Mouse (Mus musculus): Measurements from ENCODE around the gene Col4a2.

The Col4a2 gene

DNA sequence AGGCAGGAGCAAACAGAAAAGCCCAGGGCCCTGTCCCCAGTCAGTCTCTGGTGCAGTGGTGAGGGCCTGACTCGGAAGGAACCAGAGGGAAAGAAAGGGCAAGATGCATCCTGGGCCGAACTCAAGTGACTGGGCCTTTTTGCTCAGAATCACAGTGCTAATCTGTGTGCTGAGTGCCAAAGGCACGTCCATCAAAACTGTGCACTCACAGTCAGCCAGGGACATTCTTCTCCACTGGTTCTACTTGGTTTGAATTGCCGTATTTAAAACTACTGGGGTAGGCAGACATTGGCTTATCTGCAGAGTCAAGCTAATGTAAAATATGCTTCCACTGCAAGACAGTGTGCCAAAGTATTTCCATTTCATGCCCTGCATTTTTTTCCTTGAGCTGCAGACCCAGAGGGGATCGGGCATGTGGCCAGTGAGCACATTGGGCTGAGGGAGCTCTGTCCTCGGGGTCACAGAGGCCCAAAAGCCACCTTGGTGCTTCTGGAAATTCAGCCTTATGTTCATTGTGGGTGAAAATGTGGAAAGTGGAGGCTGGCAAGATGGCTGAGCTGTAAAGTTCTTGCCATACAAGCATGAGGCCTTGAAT is 12.3 kb downstream of the Col4a2 start:
- in situ Hi-C loops (cut with MboI) = no loop called here

DNA sequence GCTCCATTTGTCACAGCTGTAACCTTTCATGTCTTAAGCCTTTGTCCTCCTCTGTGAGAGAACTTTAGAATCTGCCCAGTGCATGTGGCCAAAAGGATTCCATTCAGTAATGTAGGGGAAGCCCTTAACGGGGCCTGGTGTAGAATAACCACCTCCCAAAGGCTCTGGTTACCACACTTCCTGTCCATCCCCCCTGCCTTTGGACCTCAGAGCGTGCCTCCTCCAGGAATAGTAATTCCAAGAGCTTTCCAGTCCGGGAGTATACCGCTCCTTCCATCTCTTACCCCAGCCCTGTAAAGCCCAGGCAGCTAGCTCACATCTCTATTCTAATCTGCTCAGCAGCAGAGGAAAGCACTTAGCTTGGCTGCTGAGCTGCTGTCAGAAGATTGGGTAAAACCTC is 14.7 kb downstream of the Col4a2 start:
- in situ Hi-C loops (cut with MboI) = no loop called here

DNA sequence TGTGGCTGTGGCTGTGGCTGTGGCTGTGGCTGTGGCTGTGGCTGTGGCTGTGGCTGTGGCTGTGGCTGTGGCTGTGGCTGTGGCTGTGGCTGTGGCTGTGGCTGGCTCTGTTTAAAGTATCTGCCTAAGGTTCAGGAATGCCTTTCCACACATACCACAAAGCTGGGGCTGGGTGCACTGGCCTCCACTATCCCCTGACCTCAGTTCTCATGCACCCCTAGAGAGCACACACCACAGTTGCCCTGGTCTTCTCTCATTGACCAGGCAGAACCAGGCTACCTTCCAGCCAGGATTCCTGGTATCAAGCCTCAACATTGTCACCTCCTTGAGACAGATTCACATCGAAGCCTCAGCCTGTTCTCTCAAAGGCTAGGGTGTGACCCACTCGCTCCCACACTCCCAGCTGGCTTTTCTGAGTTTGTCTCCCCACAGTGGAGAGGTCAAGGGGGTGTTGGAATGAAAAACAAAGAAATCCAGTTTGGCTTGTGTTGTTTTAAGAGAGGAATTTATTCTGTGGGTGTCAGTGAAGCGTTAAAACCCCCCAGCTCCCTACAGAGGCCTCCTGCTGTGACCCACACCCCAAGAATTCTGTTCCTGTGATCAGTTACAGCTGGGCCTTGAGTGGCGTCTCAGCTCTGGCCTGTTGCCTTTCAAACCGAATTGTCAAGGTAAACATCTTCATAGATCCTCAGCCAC is 15.3 kb downstream of the Col4a2 start:
- in situ Hi-C loops (cut with MboI) = no loop called here

DNA sequence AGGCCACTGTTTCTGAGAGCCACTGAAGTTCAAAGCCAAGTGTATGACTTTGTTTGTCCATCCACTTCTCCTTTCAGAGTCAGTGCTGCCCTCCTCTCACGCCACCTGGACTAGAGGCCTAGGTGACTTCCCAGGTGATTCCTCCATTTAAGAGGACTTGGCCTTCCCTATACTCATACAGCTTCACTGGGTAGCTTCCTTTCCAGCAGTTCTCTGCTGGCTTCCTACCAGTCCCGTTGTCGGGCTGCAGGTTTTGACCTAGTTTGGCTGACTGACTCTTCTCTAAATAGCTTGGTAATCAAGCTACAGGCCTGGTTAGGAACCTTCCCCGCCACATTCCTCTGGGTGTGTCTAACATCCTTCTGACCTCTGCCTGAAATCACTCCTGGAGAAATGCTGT is 19.0 kb downstream of the Col4a2 start:
- in situ Hi-C loops (cut with MboI) = no loop called here

DNA sequence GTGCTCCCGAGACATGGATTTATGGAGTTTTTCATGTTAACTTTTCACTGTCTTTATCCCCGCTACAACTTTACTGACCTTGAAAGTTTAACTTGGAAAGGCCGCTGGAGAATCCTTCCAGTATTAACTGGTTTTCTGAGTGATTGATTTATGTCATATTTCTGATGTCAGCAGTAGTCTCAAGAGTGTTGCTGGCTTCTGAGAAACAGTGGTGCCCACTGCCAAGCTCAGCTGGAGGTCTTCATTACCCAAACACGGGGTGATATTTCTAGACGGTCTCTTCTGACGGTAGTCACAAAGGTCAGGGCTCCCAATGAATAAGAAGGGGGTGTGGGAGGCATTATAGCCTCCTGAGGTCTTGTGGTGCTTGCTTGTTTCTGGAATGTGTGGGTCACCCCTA is 21.1 kb downstream of the Col4a2 start:
- in situ Hi-C loops (cut with MboI) = no loop called here

DNA sequence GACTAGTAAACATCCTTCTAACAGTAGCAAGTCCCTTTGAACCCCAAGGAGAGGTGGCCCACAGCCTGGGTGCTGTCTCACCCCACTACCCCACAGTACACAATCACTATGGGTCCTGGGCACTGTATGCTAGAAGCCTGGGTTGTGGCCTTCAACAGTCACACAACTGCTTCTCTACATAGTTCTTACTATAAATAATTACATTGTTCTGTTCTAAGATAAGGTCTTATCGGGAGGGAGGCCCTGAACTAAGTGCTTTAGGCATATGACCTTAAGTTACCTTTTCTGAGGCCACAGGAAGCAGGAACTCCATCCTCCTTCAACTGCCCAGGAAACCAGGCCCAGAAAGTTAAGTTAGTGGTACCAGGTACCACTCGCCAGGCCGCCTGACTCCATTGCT is 21.9 kb downstream of the Col4a2 start:
- in situ Hi-C loops (cut with MboI) = no loop called here

DNA sequence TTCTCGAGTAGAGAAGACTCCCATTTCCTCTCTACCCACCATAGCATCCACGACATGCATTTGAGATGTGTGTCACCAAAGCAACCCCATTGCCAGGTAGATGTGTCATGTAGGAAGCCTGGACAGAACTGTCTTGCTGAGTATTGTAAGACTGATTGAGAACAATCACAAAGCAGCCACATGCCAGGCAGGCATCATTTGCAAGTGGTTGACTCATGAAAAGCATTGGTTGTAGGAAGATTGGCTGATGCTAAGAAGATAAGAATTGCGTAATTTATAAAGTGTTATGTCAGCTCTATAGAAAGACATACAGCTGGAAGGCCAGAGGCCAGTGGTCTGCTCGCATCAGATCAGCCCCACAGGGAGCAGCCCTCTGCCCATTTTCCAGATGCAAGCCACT is 22.6 kb downstream of the Col4a2 start:
- in situ Hi-C loops (cut with MboI) = no loop called here

DNA sequence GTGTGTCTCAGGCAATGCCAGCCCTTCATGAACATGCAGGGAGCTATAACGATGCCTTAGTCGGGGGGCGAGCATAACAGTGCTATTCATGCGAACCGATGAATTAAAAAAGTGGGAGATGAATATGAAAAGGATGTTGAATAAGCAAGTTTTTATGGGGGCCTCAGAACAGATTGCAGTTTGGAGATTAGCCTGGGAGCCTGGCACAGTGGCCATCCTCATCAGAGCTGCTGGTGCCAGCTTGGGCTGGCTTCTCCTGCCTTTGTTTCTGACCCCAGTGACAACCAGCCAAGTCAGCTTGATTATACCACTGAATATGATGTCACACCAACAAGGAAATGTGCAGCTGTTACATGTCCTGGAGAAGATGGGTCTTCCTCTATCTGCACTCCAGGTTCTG is 23.7 kb downstream of the Col4a2 start:
- in situ Hi-C loops (cut with MboI) = no loop called here

DNA sequence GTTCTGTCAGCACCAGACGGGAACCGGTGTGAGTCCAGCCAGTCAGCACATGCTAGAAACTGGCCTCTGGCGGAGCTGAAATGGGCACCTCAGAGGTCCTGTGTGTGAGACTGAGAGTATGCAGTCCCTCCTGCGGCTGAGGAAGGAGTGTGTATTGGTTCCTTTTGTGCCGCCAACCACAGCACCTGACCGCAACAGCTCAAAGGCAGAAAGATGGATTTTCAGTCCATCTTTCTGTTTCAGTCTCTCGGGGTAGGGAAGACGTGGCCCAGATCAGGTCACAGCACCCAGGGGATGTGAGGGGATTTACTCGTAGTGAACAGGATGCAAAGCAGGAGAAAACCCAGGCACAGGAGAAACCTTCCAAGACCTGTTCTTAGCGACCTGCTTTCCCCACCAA is 25.0 kb downstream of the Col4a2 start:
- in situ Hi-C loops (cut with MboI) = no loop called here

DNA sequence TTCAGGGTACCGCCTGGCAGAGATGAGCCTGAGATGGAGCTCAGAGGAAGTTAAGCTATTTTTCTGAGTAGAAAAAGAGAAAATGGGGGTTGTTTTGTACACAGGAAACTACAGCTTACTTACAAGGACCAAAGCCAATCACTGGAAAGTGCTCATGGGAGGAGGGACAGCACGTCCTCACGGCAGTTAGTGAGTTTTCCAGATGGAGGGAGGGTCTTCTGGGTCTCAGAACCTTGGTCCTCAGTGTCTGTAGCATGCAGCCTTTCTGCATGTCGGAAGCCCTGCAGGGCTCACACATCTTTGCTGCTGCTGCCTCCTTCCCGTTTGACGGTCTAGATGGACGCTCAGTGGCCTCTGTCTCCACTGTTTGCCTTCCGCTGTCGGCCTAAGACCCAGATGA is 25.9 kb downstream of the Col4a2 start:
- in situ Hi-C loops (cut with MboI) = no loop called here

DNA sequence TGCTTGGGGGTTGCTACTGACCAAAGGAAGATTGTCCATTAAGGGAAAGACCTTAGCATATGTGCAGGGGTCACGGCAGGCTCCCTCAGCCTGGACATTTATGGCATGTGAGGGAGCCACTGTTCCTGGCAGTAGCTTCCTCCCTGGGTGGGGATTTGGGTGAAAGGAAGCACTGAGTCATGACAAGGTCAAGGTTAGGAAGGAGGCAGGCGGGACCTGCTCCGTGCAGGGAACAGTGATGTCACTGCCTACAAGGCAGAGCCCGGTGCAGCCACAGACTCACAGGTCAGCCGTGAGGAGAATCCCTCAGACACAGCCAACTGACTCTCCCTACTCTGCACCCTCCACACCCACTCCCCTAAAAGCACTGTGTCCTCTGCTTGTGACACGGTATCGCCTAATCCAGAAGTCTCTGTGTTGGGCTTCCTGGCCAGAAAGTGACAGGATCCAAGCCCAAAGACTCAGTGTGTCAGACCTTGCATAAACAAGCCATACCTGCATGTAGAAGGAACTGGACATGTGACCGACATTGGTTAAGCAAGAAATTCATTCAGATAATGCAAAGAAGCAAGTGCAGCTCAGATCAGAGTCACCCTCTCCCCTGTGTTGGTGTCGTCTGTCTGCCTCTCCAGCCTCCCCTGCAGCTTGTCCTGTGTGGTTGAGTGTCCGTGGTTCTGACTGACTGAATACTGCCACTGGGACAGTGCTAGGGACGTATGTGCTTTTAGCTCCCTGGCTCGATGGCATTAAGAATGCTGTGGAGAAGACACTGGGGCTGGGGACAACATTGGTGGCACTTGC is 27.9 kb downstream of the Col4a2 start:
- in situ Hi-C loops (cut with MboI) = no loop called here

DNA sequence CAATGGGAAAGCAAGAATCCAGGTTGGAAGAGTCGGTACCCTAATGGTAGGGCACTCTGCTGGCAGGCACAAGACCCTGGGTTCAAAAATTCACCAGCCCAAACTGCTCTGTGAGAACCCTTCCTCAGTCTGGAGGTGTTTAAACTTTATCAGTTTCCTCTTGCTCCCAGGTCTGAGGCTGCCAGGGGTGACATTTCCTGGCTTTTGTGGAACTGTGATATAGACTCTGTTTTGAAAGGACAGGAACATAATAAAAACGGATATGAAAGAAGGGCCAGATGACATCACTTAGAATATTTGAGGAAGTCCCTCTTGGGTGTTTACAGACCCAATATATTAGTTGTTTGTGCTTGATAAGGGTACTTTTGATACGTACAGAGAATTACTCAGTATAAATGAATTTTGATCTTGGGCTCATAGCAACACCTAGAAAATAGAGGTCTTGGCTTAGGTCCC is 28.5 kb downstream of the Col4a2 start:
- in situ Hi-C loops (cut with MboI) = no loop called here

DNA sequence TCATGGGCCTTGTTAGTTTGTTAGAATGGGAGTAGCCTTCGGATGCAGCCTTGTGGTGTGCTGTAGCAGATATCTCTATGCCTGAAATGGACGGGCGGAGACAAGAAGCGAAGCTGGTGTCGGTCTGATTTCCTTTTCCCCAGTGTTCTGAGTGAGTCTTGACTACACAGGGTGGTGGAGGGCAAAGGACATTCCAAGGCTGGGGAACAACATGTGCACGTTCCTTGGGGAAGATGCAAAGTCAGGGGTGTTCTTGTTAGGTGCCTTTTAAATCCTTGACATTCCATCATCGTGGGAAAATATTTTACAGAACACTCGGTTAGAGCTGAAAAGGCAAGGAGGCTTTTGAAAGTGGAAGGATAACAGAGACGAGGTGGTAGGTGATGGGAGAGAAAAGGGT is 31.9 kb downstream of the Col4a2 start:
- in situ Hi-C loops (cut with MboI) = no loop called here

DNA sequence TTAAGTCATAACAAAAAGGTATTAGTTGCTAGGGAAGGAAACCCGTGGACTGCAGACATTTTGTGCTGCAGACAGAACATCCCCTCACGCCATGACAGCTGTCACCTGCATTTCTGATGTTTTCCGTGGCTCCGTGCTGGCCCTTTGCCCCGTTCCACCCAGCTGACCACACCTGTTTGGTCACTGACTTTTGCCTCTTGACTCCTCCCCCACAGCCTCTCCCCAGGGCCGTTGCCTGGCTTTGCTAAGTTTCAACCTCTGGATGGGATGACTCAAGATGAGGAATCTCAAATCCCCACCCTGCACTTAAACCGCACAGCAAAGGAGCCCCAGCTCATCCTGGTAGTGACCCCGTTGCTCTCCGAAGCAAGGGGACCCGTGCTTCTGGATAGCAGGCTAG is 33.6 kb downstream of the Col4a2 start:
- in situ Hi-C loops (cut with MboI) = no loop called here

DNA sequence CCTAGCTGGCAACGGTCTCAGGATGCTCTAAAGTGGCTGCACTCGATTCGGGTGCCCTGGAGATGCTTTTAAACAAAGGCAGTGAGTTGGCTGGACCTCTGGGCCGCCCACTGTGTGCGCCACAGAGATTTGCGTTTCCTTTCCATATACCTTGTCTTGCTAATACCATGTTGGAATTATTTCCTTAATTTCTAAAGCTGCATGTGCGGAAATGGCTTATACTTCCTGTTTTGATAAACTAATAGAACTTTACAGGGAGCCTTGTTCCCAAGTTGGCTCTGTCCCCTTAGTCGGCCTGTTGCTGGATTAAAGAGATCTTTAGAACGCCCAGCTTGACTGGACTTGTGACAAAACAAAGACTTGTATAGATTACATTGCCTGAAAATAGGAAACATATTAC is 35.1 kb downstream of the Col4a2 start:
- in situ Hi-C loops (cut with MboI) = no loop called here

DNA sequence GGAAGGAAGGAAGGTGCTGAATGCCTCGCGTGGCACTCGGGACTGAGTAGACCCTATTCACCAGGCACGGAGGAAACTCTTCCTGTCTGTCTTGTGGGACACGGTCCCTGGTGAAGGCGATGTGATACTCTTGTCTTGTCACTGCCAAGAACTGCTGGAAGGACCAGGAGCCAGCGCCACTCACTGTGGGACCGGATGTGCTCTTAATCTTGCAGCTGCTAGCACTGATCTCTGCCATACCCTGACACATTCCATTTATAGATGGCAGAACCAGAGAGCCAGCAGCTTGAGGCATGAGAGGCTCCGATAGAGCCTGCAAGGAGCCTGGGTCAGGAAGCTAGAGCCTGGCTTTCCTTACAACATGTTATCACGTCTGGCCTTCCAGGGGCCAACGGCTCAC is 36.0 kb downstream of the Col4a2 start:
- in situ Hi-C loops (cut with MboI) = no loop called here

DNA sequence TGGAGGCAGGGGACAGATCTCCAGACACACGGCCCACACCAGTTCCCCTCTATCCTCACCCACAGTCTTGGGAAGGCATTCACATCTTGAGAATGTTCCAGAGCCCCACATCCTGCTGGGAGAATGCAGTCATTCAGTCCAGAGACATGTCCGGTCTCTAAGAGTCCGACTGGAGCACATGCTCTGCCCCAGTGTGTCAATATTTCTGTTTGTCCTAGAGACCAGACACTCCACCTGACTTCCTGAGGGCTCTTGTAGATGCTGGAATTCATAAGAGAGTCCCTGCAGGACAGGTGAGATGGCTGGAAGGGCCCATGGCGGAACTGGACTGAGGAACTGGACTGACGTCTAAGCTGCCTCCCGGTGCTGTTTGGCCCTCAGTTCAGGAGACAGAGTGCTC is 38.8 kb downstream of the Col4a2 start:
- in situ Hi-C loops (cut with MboI) = no loop called here

DNA sequence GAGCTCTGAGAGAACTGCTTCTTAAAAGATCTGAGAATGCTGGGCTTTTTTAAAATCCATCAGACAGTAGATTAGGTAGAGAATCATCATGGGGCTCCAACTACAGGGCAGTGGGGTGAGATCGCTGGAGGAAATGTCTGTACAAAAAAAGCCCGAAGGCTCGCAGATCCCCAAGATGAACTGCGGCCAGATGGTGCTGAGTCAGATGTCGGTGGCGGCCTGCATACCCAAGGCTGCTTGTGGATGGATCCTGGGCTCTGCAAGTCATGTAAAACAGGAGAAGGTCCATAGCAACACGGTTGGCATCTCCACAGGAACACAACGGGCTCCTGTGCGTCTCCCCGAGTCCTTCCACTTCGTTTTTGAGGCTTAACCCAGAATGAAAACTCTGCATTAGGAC is 39.9 kb downstream of the Col4a2 start:
- in situ Hi-C loops (cut with MboI) = no loop called here

DNA sequence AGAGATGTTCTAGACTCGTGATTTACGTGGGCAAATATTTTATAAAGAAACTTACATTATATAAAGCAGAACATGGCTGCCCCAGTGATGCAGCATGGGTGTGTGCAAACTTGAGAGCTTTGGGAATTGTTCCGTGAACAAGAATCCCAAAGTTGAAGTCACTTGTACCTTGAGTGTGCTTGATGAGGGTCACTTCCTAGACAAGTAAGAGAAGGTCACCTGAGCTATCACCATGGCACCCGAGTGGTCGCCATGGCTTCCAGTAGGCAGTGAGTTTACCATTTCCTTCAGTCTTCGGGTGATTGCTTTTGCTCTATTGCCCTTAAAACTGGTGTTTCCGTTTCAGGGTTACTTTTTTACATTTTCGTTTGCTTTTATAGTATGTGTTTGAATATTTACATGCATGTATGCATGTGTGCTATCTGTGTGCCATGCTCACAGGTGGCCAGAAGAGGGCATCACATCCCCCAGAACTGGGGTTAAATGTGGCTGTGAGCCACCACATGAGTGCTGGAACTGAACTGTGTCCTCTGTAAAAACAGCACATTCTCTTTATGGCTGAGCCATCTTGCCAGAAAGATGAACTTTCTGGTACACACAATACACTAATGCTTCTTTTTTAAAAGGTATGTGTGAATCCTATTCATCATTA is 42.3 kb downstream of the Col4a2 start:
- in situ Hi-C loops (cut with MboI) = no loop called here

DNA sequence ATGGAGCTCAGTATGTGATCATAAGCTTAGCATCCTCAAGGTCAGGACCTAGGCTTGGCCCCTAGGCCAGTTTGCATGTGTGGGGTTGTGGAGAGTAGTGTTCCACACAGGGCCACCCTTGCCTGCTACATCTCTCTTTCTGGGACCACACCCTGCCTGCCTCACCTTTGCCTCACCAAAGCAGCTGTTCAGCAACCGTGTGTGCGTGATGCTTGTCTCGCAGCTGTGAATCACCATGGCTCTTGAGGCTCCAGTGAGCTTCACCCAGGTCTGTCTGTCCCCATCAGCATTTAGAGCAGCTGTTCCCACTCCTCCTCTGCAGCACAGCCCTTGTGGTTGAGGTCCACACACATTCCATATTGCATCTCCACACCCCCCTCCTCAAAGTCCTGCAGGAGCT is 43.3 kb downstream of the Col4a2 start:
- in situ Hi-C loops (cut with MboI) = no loop called here

DNA sequence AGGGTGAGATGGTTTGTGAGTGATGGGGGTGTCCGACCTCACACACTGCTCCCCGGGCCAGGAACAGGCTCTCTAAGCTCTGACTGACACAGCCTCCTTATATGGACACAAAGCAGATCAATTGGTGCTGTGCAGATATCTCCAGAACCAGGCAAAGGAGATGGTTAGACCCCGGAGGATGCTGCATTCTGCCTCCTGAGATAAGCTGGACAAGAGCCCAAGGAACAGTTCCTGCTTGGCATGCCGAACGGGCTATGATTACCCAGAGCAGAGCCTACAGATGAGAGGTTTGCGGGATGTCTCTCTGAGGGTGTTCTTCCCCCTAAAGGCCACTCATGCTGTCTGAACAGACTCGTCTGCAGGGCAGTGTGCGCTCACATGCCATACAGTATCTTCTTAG is 44.2 kb downstream of the Col4a2 start:
- in situ Hi-C loops (cut with MboI) = no loop called here

DNA sequence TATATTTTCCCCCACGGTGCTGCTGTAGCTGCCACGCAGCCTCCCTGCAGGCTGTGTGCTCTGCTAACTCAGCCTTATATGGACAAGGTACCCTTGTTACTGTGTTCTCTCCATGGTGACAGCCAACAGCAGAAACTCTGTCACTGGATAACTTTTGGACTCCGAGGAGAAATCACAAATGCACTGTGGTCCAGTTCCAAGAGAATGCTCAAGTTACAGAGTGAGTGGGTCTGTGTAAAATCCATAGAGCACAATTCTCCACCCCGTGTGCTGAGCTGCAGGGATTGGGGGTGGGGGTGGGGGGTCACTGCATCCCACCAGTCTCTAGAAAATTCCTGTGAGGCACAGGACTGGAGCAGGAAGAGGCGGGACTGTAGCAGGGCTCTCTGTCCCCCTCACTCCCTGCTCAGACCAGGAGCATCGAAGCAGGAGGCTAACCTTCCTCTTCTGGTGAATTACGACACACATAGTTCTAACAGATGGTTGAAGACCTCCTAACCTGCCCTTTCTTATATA is 45.4 kb downstream of the Col4a2 start:
- in situ Hi-C loops (cut with MboI) = no loop called here

DNA sequence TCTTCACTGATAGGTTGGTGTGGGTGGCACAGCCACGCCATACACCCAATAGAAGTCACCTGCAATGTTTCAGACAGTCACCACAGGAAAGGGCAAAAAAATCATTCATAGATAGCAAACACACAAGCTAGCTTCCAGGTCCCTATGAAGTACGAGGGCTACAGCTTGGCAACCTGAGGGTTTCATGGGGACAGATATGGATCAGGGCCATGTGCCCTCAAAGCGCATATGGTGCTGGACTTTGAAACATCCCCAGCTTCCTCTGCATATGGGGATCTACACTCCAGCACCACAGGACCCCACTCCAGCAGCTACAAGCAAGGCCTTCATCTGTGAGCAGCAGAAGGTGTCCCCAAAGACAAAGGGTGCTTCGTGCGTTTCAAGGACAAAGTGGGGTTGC is 47.2 kb downstream of the Col4a2 start:
- in situ Hi-C loops (cut with MboI) = no loop called here

Measured in mature B cell (primary cell).